Mouse (Mus musculus): ENCODE results near the gene Gm11084.
"Not testable (repeated sequence)": the region's sequence is repeated elsewhere in the genome, so short reads cannot be mapped to it uniquely, and the experiment has no call there.

Gm11084 gene

DNA sequence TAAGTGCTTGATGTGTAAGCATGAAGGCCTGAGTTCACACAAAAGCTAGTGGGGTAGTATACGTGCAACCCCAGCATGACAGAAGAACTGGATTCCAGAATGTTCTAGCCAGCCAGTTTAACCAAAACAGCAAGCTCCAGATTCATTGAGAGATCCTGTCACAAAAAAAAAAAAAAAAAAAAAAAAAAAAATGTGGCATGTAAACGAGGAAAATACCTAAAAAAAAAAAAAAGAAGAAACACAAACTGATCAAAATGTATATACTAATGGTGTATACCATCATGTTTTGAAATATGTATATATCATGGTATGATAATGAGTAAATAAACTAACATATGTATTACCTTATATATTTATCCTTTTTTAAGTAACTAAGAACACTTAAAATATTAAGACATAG is 7.6 kb upstream of the Gm11084 start:
- DNase-seq (ENCODE audit: low spot score) = no peak

GRCm38 (mm10) chr2:72992497-72992896 is 6.0 kb upstream of the Gm11084 start:
- no peak for DNase-seq (ENCODE audit: low spot score)

GRCm38 (mm10) chr2:72988945-72989344 is 2.4 kb upstream of the Gm11084 start:
- not testable (repeated sequence) for DNase-seq (ENCODE audit: low spot score)

- DNase-seq (ENCODE audit: low spot score) = no peak
Observed at GRCm38 (mm10) chr2:72985516-72985915, 1.0 kb downstream of the Gm11084 start.

- no peak for DNase-seq (ENCODE audit: low spot score)
Observed at GRCm38 (mm10) chr2:72984806-72985205, 1.7 kb downstream of the Gm11084 start.

DNA sequence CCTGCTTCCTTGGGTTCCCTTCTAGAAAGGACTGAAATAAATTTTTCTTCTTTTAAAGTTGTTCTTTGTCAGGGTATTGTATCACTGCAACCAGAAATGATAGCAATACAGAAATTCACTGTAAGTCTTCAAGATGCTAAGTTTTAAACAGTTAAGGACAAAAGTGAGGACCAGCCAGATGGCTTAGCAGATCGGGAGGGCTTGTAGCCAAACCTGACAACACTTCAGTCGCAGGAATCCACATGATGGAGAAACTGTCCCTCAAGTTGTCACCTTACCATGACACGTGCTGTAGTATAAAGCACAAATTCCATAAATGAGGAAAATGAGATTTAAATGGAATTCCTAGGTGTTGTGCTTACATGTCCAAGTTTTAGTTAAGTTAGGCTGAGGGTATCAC is 3.3 kb downstream of the Gm11084 start:
- DNase-seq (ENCODE audit: low spot score) = no peak

DNA sequence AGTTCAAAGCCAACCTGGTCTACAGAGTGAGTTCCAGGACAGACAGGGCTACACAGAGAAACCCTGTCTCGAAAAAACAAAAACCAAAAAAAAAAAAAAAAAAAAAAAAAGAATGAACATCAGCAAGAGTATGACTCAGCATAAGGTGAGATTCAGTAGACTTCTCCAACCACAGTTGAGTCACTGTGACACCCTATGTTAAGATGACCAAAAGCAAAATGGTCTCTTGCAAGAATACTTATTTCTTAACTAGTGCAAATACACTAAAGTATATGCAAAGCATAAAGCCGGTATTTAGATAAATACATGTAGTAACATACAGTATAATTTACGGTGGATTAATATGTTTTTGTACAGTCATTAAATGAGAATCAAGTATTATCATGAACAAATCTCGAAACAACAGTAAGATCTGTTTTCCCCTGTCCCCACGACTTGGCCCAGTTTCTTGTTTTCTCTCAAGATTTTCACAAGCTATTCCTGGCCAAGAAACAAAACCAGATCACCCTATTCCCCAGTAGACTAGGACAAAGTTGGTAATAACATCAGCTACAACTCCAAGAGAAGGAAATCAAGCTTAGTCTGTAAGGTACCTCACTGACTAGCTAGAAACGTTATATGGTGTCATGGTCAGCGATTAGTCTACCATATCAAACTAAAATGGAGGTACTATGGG is 4.3 kb downstream of the Gm11084 start:
- no peak for DNase-seq (ENCODE audit: low spot score)

GRCm38 (mm10) chr2:72981441-72982109 is 4.9 kb downstream of the Gm11084 start:
- DNase-seq (ENCODE audit: low spot score) = no peak

- no peak for DNase-seq (ENCODE audit: low spot score)
Observed at GRCm38 (mm10) chr2:72981075-72981420, 5.5 kb downstream of the Gm11084 start.

DNA sequence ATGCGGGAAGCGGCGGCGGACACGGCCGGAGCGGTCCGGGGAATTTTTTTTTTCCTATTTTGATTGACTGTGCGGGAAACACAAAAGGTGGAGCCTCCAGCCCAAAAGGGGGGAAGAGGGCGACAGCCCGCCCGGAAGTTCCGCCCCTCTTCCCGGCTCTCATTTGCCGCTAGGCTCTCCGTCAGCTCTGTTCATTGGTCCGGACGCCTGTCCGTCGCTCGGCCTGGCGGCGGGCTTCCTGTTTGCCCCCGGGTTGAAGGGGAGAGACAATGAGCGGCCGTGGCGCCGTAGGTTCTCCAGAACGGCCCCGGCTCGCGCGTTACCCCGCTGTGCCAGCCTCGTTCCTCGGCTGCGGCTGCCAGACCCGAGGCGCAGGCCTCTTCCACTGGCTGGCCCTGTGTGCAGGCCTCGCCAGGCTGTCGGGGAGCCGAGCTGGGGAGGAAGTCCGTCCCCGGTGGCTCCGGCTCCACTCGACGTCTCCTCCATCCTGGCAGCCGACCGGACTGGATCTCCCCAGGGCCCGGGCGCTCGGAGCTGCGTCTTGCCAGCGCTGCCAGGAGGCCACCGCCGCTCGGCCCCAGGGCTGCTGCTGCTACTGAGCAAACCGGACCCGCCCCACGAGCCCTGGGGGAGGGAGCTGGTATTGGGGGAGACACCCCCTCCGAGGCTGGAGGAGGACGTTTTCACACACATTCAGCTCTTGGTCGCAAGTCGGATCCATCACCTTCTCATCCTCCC is 6.0 kb downstream of the Gm11084 start, which contains the start of gene Sp3:
Sp3 (minus strand) TSS at position 110 of the 738 bp plus-strand sequence.
- DNase-seq (ENCODE audit: low spot score) = peak; percentile 87

GRCm38 (mm10) chr2:72979659-72980071 is 6.9 kb downstream of the Gm11084 start:
- DNase-seq (ENCODE audit: low spot score) = no peak

GRCm38 (mm10) chr2:72978901-72979658 is 7.4 kb downstream of the Gm11084 start:
- DNase-seq (ENCODE audit: low spot score) = peak; percentile 18

DNA sequence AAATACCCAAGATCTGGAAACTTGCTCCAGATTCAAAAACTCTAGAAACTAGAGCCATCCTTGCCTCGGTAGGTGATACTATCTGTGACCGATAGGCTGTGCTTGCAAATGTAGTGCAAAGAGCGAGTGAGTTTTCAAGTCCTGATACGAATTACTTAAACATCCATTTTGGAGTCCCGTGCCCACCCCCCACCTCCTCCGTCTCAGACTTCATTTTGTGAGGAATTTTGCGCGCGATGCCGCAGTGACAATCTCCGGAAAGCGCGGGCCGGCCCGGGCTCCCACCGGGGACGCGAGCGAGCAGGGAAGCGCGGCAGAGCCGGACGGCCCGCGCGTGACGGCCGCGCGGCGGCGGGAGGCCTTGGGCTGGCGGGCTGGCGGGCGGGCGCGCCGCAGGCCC is 8.0 kb downstream of the Gm11084 start:
- DNase-seq (ENCODE audit: low spot score) = no peak

- DNase-seq (ENCODE audit: low spot score) = no peak
Observed at GRCm38 (mm10) chr2:72977272-72977671, 9.2 kb downstream of the Gm11084 start.

- DNase-seq (ENCODE audit: low spot score) = no peak
Observed at GRCm38 (mm10) chr2:72976036-72976435, 10.5 kb downstream of the Gm11084 start.

GRCm38 (mm10) chr2:72970831-72971230 is 15.7 kb downstream of the Gm11084 start:
- no peak for DNase-seq (ENCODE audit: low spot score)

DNA sequence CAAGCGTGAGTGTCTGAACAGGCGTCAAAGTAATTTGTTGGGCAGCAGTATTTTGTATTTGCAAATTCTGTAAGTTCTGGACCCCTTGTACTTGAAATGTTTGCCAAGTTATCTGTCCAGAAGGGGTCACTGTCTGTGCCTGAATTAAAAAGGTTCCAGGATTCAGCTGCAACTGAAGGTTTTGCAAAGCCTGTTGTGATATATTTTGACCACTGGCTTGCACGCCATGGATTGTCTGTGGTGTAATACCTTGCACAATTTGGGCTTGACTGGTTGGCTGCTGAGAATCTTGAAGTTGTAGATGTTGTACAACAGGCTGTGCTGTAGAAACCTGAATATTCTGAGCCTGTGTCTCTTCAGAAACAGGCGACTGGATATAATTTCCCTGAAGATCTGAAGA is 16.2 kb downstream of the Gm11084 start:
- DNase-seq (ENCODE audit: low spot score) = no peak

DNA sequence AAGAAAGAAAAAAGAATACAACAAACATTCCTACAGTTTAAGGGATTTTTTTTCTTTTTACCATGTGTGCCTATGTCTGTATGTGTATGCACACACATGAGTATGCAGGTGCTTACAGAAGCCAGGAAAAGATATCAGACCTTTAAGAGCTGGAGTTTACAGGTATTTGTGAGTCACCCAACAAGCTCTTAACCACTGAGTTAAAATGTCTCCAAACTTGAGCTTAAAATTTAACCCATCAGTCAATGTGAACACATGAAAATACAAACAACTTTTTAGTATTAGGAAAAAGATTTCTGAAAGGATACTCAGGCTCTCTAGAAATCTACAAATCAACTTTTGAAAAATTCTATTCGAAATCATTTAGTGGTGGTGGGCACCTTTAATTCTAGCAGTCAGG is 18.0 kb downstream of the Gm11084 start:
- DNase-seq (ENCODE audit: low spot score) = no peak

DNA sequence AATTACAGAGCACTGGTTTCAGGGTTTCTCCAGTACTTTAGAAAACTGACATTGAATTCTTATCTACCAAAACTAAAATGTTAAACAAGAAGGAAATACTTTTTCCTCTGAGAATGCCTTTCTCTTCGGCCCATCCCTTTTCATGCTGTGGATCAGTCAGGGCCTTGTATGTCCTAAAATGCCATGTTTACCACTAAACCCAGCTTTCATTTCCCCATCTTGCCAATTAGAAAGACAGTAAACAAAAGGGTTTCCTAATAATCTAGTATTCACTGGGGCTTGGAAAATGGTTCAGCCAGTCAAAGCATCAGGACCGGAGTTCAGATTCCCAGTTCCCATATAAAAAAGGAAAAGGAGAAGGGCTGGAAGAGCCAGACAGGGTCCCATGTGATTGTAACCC is 21.1 kb downstream of the Gm11084 start:
- DNase-seq (ENCODE audit: low spot score) = no peak

- DNase-seq (ENCODE audit: low spot score) = no peak
Observed at GRCm38 (mm10) chr2:72956415-72956814, 30.1 kb downstream of the Gm11084 start.

GRCm38 (mm10) chr2:72952979-72953378 is 33.5 kb downstream of the Gm11084 start:
- no peak for DNase-seq (ENCODE audit: low spot score)

- no peak for DNase-seq (ENCODE audit: low spot score)
Observed at GRCm38 (mm10) chr2:72935937-72936336, 50.6 kb downstream of the Gm11084 start.
